Mouse (Mus musculus): ENCODE results near the gene Tmem232.

Gene Tmem232

DNA sequence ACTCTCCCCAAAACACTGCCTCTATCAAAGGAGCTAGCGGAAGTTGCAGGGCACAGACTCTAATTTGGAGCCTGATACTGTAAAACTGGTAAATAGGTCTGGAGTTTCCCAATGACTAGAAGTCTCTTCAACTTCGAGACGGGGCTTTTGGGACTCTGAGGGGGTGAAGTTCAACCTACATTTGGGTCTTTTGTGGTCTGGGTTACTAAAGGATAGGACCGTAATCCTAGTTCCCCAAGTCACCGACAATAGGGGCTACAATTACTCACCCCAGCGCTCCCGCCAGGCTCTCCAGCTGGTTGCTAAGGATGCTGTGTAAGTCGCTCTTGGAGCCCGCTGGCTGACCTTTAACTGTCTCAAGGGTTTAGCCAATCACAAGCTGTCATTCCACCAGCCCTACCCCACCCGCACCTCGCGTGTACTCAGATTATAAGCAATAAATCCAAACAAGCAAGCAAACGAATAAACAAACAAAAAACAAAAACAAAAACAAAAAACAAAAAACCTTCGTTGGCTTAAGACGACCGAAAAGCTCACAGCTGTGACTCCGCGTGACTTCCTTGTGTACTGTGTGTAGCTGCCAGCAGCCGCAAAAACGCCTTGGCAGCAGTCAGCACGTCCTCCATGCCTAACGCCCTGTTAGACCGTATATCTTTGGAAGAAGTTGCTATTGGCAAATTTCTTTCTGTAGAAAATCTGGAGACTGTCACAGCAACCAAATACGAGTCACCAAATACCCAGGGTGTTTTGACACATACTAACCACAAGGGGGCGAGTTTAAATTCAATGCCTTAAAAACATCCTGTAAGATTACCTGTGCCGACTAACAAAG is at the start of gene Tmem232:
Tmem232 (minus strand) TSS at position 342 of the 832 bp plus-strand sequence.
- TF ChIP-seq GATA4 (IDR thresholded peaks at IDR 0.05; ENCODE audit: insufficient replicate concordance, low read length): no peak

DNA sequence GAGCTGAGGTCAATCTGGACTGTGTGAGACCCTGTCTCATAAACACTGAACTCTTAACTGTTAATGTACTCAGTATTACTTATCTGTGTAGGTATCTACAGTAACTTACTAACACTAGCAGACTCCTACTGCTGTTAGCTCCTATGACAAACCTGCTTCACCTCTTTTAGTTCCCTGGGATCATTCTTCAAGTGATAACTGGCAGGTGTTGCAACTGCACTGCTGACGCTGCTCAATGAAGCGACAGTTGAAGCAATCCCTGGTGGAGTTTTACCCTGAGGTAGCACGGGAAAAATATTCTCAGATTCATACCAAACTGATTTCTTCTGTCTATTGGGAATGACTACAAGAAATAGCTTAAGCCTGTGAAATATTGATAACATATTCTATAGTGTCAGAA is 46.3 kb upstream of the Tmem232 start:
- no peak for TF ChIP-seq GATA4 (IDR thresholded peaks at IDR 0.05; ENCODE audit: insufficient replicate concordance, low read length)

DNA sequence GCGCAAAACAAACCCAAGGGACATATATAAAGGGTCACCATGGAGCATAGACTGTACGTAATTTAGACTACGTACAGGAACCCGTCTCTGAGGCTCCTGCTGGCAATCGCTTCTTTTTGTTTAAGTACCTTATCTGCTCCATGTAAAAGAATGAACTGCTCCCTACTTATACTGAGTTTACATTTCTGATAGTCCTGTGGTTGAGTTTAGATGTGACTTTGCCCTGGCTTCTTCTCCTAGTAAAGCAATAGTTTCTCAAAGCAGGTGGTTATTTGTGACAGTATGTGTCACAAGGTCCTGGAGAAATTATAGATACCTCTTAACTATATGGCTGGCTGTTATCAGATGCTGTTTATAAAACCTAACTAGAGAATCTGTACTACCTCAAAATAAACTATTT is 40.9 kb upstream of the Tmem232 start:
- no peak for TF ChIP-seq GATA4 (IDR thresholded peaks at IDR 0.05; ENCODE audit: insufficient replicate concordance, low read length)

DNA sequence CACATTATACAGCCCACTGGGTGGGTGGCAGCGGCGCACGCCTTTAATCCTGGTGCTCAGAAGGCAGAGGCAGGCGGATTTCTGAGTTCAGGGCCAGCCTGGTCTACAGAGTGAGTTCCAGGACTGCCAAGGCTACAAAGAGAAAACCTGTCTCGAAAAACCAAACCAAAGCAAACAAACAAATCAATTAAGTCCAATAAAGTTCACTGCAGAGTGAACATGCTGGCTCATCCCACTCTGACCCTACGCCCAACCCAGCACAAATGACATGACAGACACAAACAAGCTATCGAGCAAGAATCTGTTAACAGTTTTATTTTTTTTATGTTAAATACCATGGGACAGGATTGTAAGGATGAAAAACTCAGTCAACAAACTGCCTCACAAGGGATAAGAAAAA is 39.2 kb upstream of the Tmem232 start:
- TF ChIP-seq GATA4 (IDR thresholded peaks at IDR 0.05; ENCODE audit: insufficient replicate concordance, low read length): no peak

DNA sequence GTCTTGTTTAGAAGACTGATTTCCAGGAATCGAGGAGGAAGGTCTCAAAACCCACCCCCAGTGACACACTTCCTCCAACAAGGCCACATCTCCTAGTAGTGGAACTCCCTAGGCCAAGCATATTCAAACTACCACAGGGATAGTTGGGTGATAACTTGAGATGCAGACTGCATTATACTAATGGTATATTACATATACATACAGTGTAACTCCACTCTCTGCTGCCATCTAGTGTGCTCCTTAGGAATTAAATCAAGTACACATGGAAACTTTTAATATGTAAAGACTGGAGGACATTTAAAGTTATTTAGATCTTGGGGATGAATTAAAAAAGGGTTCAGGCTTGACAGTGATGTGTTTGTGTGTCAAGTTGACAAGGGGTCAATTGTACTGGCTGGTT is 34.8 kb upstream of the Tmem232 start:
- no peak for TF ChIP-seq GATA4 (IDR thresholded peaks at IDR 0.05; ENCODE audit: insufficient replicate concordance, low read length)

DNA sequence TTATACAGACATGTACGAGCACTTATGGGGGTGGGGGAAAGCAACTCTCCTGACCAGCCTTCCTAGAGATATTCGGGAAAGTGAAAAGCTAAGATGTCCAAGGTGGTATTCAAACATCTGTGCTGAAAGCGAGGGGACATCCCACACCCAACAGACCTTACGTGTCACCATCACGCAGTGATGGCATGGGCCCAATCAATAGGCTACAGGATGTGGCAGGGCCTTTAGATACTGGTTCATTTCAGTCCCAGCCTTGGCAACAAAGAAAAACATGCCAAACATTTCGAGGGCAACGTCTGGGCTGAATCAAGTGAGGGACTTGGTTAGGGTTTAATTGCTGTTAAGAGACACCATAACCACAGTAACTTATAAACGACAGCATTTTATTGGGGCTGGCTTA is 34.3 kb upstream of the Tmem232 start:
- TF ChIP-seq GATA4 (IDR thresholded peaks at IDR 0.05; ENCODE audit: insufficient replicate concordance, low read length): no peak

DNA sequence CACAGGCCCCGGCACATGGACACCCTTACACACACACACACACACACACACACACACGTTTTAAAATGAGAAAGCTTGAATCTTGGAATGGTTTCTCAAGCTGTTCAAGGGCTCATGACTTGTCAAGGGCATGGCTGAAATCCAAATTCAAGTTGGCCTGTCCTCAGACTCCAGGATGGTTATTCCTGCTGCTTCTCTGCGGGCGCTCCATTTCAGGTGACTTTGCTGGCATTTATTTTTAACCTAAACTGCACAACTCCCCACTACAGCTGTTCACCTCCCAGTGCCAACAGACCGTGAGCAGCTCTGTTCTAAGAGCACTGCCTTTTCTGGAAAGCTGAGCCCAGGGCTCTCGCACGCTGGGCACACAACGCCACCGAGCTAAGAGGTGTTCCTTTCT is 31.3 kb upstream of the Tmem232 start:
- no peak for TF ChIP-seq GATA4 (IDR thresholded peaks at IDR 0.05; ENCODE audit: insufficient replicate concordance, low read length)

DNA sequence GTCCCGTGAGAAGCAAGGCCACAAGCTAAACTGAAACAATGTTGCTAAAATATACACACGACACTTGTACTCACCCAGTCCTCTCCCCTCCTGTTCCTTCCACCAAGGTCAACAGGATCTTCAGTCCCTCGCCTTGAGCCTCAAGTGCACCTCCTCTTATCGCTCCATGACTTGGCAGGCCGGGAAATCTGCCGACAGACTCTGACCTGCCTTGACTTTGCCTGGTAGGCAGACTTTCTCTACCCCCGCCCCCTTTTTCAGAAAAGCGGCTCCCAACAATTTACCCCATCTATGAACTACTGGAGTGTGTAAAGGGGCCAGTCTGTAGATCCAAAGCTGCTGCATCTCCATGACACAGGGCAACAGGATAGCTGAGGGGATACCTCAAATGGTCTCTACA is 30.9 kb upstream of the Tmem232 start:
- no peak for TF ChIP-seq GATA4 (IDR thresholded peaks at IDR 0.05; ENCODE audit: insufficient replicate concordance, low read length)

DNA sequence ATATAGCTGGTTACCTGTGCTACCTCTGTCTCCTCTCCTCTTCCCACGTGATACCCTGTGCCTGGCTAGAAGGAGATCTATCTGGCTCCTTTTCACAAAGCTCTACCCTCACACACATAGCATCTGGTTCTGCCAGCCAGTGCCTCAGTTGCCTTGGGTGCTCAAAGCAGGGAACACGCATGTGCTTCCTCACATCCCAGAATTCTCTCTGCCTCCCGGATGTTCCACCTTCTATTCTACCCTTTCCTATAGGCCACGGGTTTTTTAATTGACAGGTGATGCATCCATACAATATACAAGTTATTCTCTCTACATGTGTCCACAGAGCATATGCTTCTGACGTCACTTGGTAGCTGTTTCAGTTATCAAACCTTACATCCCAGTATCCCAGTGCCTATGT is 23.6 kb upstream of the Tmem232 start:
- TF ChIP-seq GATA4 (IDR thresholded peaks at IDR 0.05; ENCODE audit: insufficient replicate concordance, low read length): no peak

DNA sequence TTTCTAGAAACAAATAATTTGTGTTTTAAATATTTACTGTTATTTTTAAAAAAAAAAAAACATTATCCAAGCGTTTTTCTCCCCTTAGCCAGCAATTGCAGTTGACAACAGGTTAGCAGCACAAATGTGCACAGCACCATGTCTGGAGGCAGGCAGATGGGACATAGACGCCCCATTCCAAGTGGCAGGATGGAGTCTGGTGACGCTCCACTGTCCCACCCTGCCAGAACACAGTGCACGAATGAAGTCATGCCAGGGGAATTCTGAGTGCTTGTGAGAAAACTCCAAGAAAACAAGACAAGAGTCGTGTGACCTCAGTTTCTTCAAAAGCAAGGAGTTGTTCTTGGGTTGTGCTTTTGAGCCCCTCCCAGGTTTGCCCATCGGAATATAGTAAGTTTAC is 22.8 kb upstream of the Tmem232 start:
- no peak for TF ChIP-seq GATA4 (IDR thresholded peaks at IDR 0.05; ENCODE audit: insufficient replicate concordance, low read length)

DNA sequence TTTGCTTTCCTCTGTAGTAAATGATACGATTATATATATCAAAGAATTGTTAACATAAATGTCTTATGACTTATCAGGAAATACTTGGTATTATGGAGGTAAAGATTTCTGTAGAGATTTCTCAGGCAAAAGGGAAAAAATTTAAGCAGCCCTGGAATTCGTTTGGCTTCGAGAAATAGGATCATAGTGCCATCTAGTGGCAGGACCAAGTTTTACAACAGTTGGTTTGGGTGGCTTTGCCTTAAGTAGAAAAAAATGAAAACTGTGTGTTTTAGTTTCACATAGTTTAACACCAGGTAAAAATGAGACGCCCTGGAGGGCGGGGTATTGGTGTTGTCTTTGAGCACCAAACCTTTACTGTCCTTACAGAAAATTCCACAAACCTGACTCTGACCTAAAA is 22.2 kb upstream of the Tmem232 start:
- no peak for TF ChIP-seq GATA4 (IDR thresholded peaks at IDR 0.05; ENCODE audit: insufficient replicate concordance, low read length)

DNA sequence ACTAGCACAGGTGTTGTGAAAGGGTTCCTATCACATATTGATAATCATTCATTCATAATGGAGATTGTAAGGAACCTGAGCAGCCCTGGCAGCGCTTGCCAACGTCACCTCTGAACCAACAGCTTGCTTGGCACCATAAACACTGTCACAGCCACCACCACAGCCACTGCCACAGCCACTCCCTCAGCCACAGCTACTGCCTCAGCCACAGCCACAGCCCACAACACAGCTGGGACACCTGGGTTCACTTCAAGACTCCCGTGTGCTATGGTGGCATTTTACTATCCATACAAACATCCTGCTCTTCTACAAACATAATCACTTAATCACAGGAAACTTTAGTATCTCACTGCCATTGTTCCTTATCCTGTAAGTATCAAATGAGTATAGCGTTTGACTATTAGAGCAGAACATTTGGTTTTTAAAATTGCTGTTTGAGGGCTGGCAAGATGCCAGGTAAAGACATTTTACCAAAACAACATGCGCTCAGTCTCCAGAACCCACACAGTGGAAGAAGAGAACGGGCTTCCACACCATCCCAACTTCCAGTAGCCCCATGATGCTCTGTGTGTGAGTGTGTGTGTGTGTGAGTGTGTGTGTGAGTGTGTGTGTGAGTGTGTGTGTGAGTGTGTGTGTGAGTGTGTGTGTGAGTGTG is 20.9 kb upstream of the Tmem232 start:
- TF ChIP-seq GATA4 (IDR thresholded peaks at IDR 0.05; ENCODE audit: insufficient replicate concordance, low read length): no peak

DNA sequence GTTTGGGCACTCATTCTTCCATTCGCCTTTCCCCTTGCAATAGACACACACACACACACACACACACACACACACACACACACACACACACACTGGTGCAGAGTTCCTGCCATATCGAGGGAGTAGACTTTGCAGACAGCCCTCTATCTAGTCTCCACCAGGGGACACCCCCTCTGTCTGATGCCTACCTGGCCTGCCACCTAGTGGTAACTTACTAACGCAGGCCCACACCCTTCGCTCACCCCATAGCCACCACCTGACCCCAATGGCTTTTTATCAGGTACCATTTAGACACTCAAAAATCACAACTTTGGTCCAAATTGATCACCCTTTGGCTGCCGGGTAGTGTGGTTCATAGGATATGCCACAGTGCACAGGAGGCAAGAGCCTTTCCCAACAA is 18.7 kb upstream of the Tmem232 start:
- TF ChIP-seq GATA4 (IDR thresholded peaks at IDR 0.05; ENCODE audit: insufficient replicate concordance, low read length): no peak

DNA sequence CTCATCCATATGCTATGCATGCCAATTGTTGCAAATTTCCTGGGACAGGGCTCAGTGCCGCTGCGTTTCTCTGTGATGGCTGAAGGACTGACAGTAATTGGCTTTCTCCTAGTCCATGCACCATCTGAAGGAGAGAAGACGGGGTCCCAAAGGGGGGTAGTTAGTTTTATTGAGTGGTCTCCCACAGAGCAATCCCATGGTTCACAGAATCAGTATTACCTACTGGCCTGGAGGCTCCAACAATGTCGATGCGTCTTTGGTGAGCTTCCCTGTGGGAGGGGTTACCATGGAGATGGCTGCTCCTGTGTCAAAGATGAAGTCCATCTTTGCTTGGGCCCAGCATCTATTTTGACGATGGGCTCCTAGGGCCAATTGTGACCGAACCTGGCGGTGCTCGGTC is 18.2 kb upstream of the Tmem232 start:
- TF ChIP-seq GATA4 (IDR thresholded peaks at IDR 0.05; ENCODE audit: insufficient replicate concordance, low read length): no peak

DNA sequence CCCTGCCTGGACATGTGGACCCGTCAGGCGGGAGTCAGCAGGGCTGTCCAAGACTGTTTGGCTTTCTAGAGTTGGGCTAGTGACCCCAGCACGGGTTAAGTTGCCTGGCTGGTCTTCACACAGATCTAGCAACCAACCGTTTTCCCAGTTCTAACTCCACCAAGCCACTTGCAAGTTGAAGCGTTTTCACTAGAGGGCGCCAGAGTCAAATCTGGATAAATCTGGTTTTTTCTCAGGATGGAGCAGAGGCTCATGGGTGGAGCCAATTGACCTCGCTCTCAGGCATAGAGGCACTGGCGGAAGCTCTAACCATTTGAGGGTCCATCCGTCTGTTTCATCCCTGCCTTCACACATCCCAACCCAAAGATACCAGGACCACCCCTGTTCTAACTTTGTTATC is 17.6 kb upstream of the Tmem232 start:
- no peak for TF ChIP-seq GATA4 (IDR thresholded peaks at IDR 0.05; ENCODE audit: insufficient replicate concordance, low read length)

DNA sequence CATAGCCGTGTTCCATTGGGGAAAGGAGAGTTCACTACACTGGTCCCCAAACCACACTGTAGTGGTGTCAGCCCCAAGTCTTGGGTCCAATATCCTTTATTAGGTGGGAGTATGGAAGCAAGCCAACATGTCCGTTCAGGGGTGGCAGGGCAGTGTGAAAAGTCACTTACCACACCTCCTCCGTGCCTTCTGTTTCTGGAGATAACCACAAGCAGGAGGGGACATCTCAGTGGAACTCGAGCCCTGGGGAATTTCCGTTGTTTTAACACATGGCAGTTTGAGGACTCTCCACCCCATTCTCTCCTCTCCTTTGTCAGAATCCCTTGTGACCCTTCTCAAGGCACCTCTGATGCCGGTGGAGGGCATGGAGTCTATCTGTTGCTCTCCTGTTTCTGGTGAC is 16.6 kb upstream of the Tmem232 start:
- no peak for TF ChIP-seq GATA4 (IDR thresholded peaks at IDR 0.05; ENCODE audit: insufficient replicate concordance, low read length)

DNA sequence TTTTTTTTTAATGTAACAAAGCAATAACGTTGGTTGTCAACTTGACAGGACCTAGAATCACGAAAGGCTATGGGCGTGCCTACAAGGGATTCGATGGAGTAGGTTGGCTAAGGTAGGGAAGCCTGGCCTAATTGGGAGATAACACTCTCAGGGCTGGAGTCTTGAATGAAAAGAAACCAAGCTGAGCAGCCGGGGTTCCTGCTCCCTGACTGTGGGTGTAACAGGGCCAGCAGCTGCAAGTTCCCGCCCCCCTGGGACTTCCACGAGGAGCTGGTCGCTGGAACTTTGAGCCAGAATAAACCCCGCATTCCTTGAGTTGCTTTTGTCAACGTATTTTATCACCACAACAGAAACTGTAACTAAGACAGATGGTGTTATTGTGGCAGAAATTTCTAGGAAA is 16.2 kb upstream of the Tmem232 start:
- no peak for TF ChIP-seq GATA4 (IDR thresholded peaks at IDR 0.05; ENCODE audit: insufficient replicate concordance, low read length)

Data from liver, adult (tissue).